Mouse (Mus musculus): ENCODE results near the gene C130074G19Rik. TPM values are rescaled to one million over a fixed set of nuclear protein-coding genes. Genes with fewer than 3 reads are reported as not detected.

The C130074G19Rik gene
- polyA plus RNA-seq, 1 experiment from 2014 or later: 1.0 TPM

GRCm38 (mm10) chr1:184872069-184872819 lies 10.8 kb downstream of the C130074G19Rik start:
- H3K36me3 ChIP-seq: no peaks in the 10 kb centered on the region
- no peaks in the 10 kb centered on the region for H3K27me3 ChIP-seq (replicated peaks)
- H3K27ac ChIP-seq (replicated peaks): no peak overlapping the region
- ATAC-seq (ENCODE audit: low FRiP score): no peak
- H3K4me2 ChIP-seq: no peak overlapping the region
- H3K4me3 ChIP-seq (replicated peaks): no peak overlapping the region
- H3K9ac ChIP-seq (replicated peaks): no peak overlapping the region
- no peaks in the 10 kb centered on the region for H3K4me1 ChIP-seq
- H3K9me3 ChIP-seq (replicated peaks): no peaks in the 10 kb centered on the region
- 84% methylated on average over 7 of the region's 7 CpGs for WGBS

- Histone ChIP-seq H3K4me1 (no peaks in the 10 kb centered on the region), H3K27ac (replicated peaks) (no peak overlapping the region), H3K9me3 (replicated peaks) (no peaks in the 10 kb centered on the region), H3K36me3 (no peaks in the 10 kb centered on the region), H3K27me3 (replicated peaks) (no peaks in the 10 kb centered on the region), H3K9ac (replicated peaks) (no peak overlapping the region), H3K4me2 (no peak overlapping the region), H3K4me3 (replicated peaks) (no peak overlapping the region)
- 80% methylated on average over 1 of the region's 1 CpGs for WGBS
- ATAC-seq (ENCODE audit: low FRiP score): no peak
Measured at GRCm38 (mm10) chr1:184871506-184871905, 11.5 kb downstream of the C130074G19Rik start.

- H3K27ac ChIP-seq (replicated peaks): no peak overlapping the region
- ATAC-seq (ENCODE audit: low FRiP score): no peak
- no peaks in the 10 kb centered on the region for H3K4me1 ChIP-seq
- no peaks in the 10 kb centered on the region for H3K27me3 ChIP-seq (replicated peaks)
- H3K4me3 ChIP-seq (replicated peaks): no peak overlapping the region
- H3K36me3 ChIP-seq: no peaks in the 10 kb centered on the region
- 88% methylated on average over 11 of the region's 11 CpGs for WGBS
- H3K9me3 ChIP-seq (replicated peaks): no peaks in the 10 kb centered on the region
- H3K4me2 ChIP-seq: no peak overlapping the region
- no peak overlapping the region for H3K9ac ChIP-seq (replicated peaks)
Measured at GRCm38 (mm10) chr1:184870646-184871385, 12.2 kb downstream of the C130074G19Rik start.

GRCm38 (mm10) chr1:184869939-184870565 lies 13.0 kb downstream of the C130074G19Rik start:
- H3K4me2 ChIP-seq: no peak overlapping the region
- WGBS: 67% methylated on average over 4 of the region's 4 CpGs
- H3K9me3 ChIP-seq (replicated peaks): no peaks in the 10 kb centered on the region
- H3K36me3 ChIP-seq: no peaks in the 10 kb centered on the region
- no peak overlapping the region for H3K4me3 ChIP-seq (replicated peaks)
- H3K27me3 ChIP-seq (replicated peaks): no peaks in the 10 kb centered on the region
- no peak overlapping the region; the same call in 1 of the 2 replicates for H3K27ac ChIP-seq (replicated peaks)
- no peaks in the 10 kb centered on the region for H3K4me1 ChIP-seq
- no peak overlapping the region for H3K9ac ChIP-seq (replicated peaks)
- ATAC-seq (ENCODE audit: low FRiP score): no peak

- H3K4me3 ChIP-seq (replicated peaks): no peak overlapping the region
- no peaks in the 10 kb centered on the region for H3K9me3 ChIP-seq (replicated peaks)
- no peaks in the 10 kb centered on the region for H3K4me1 ChIP-seq
- WGBS: 76% methylated on average over 3 of the region's 3 CpGs
- no peak overlapping the region for H3K27ac ChIP-seq (replicated peaks)
- ATAC-seq (ENCODE audit: low FRiP score): no peak
- no peak overlapping the region for H3K9ac ChIP-seq (replicated peaks)
- H3K36me3 ChIP-seq: no peaks in the 10 kb centered on the region
- 0 out of 2 replicates have a peak, but pooled peaks cover 3% of the 10 kb centered on the region for H3K27me3 ChIP-seq (replicated peaks)
- H3K4me2 ChIP-seq: no peak overlapping the region
Measured at GRCm38 (mm10) chr1:184867640-184868120, 15.3 kb downstream of the C130074G19Rik start.

GRCm38 (mm10) chr1:184864381-184864801 lies 18.6 kb downstream of the C130074G19Rik start:
- Histone ChIP-seq H3K27me3 (replicated peaks) (0 out of 2 replicates have a peak, but pooled peaks cover 3% of the 10 kb centered on the region), H3K36me3 (no peaks in the 10 kb centered on the region), H3K27ac (replicated peaks) (0 out of 2 replicates have a peak overlapping the region, but pooled peaks have one; percentile 18), H3K4me2 (no peak overlapping the region), H3K4me3 (replicated peaks) (no peak overlapping the region), H3K4me1 (no peaks in the 10 kb centered on the region), H3K9me3 (replicated peaks) (no peaks in the 10 kb centered on the region), H3K9ac (replicated peaks) (no peak overlapping the region)
- no peak for ATAC-seq (ENCODE audit: low FRiP score)
- WGBS: 31% methylated on average over 7 of the region's 7 CpGs

- Histone ChIP-seq H3K4me1 (no peaks in the 10 kb centered on the region), H3K9me3 (replicated peaks) (no peaks in the 10 kb centered on the region), H3K9ac (replicated peaks) (no peak overlapping the region), H3K36me3 (no peaks in the 10 kb centered on the region), H3K27me3 (replicated peaks) (0 out of 2 replicates have a peak, but pooled peaks cover 3% of the 10 kb centered on the region), H3K4me2 (no peak overlapping the region), H3K27ac (replicated peaks) (no peak overlapping the region), H3K4me3 (replicated peaks) (no peak overlapping the region)
- no peak for ATAC-seq (ENCODE audit: low FRiP score)
- 89% methylated on average over 6 of the region's 6 CpGs for WGBS
Measured at GRCm38 (mm10) chr1:184862636-184863035, 20.4 kb downstream of the C130074G19Rik start.

GRCm38 (mm10) chr1:184861551-184861950 lies 21.5 kb downstream of the C130074G19Rik start:
- Histone ChIP-seq H3K9ac (replicated peaks) (no peak overlapping the region), H3K9me3 (replicated peaks) (no peaks in the 10 kb centered on the region), H3K4me3 (replicated peaks) (no peak overlapping the region), H3K27ac (replicated peaks) (no peak overlapping the region), H3K4me1 (no peaks in the 10 kb centered on the region), H3K4me2 (no peak overlapping the region), H3K36me3 (no peaks in the 10 kb centered on the region), H3K27me3 (replicated peaks) (0 out of 2 replicates have a peak, but pooled peaks cover 3% of the 10 kb centered on the region)
- no peak for ATAC-seq (ENCODE audit: low FRiP score)
- 83% methylated on average over 2 of the region's 2 CpGs for WGBS

- no peaks in the 10 kb centered on the region for H3K36me3 ChIP-seq
- 74% methylated on average over 3 of the region's 3 CpGs for WGBS
Measured at GRCm38 (mm10) chr1:184860276-184860675, 22.7 kb downstream of the C130074G19Rik start.

GRCm38 (mm10) chr1:184858253-184858652 lies 24.8 kb downstream of the C130074G19Rik start:
- ATAC-seq (ENCODE audit: low FRiP score): no peak
- H3K36me3 ChIP-seq: no peaks in the 10 kb centered on the region
- no peak overlapping the region for H3K4me2 ChIP-seq
- H3K4me3 ChIP-seq (replicated peaks): no peak overlapping the region
- H3K9me3 ChIP-seq (replicated peaks): no peaks in the 10 kb centered on the region
- H3K27me3 ChIP-seq (replicated peaks): peaks cover 4% of the 10 kb centered on the region; the same call in 1 of the 2 replicates
- peaks cover 4% of the 10 kb centered on the region; the same call in 1 of the 2 replicates for H3K4me1 ChIP-seq
- 92% methylated on average over 1 of the region's 1 CpGs for WGBS
- H3K9ac ChIP-seq (replicated peaks): no peak overlapping the region
- no peak overlapping the region for H3K27ac ChIP-seq (replicated peaks)

More at GRCm38 (mm10) chr1:184860276-184860675, 22.7 kb downstream of the C130074G19Rik start:
- ATAC-seq (ENCODE audit: low FRiP score): no peak
- no peak overlapping the region for H3K9ac ChIP-seq (replicated peaks)
- H3K9me3 ChIP-seq (replicated peaks): no peaks in the 10 kb centered on the region
- no peak overlapping the region for H3K4me3 ChIP-seq (replicated peaks)
- H3K4me1 ChIP-seq: no peaks in the 10 kb centered on the region
- no peak overlapping the region for H3K4me2 ChIP-seq
- no peak overlapping the region for H3K27ac ChIP-seq (replicated peaks)
- H3K27me3 ChIP-seq (replicated peaks): 0 out of 2 replicates have a peak, but pooled peaks cover 3% of the 10 kb centered on the region

- H3K9ac ChIP-seq (replicated peaks): no peak overlapping the region
- H3K27ac ChIP-seq (replicated peaks): no peak overlapping the region
- no peak for ATAC-seq (ENCODE audit: low FRiP score)
- H3K36me3 ChIP-seq: no peaks in the 10 kb centered on the region
- 91% methylated on average over 9 of the region's 9 CpGs for WGBS
- H3K27me3 ChIP-seq (replicated peaks): peaks cover 4% of the 10 kb centered on the region; the same call in 1 of the 2 replicates
- H3K9me3 ChIP-seq (replicated peaks): no peaks in the 10 kb centered on the region
- peaks cover 9% of the 10 kb centered on the region for H3K4me1 ChIP-seq
- H3K4me2 ChIP-seq: no peak overlapping the region
- H3K4me3 ChIP-seq (replicated peaks): no peak overlapping the region
Measured at GRCm38 (mm10) chr1:184857216-184857615, 25.8 kb downstream of the C130074G19Rik start.
